Comparison of ENCODE assay signal across 8 mouse cellular contexts in the genomic region with DNA sequence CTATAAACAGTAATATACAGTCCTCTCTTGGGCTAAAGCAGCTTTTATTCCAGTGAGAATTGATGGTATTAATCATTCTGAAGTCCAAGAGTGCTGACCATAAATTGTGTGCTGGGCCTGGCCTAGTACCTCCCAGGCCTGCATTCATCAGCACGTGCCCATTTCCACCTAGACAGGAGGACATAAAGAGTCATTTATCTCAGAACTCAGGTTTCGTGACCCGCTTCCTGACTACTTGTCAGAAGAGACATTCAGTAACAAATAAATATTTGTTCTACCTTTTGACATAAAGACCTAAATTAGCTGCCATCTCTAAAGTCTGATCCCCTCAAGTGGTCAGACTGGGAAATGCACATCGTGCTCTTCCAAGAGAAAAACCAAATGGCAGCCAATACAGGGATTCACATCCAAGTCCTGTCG.
DNase-seq lines count a peak whose midpoint lies in the region; ATAC-seq and TF ChIP-seq lines count a peak whose summit lies in the region.

No protein-coding gene starts in this region.

- H3K4me1 ChIP-seq in midbrain, postnatal 0 days (ENCODE audit: insufficient read depth, low read length): no peaks in the 10 kb centered on the region
- H3K4me1 ChIP-seq in midbrain, embryonic 10.5 days: no peaks in the 10 kb centered on the region
- no peaks in the 10 kb centered on the region for H3K4me1 ChIP-seq in stomach, embryonic 15.5 days

- peak; percentile 1 to 24 for DNase-seq in adrenal gland, adult 18-20 months (ENCODE audit: low spot score in 2 of 2)
- no peak for DNase-seq in adrenal gland, postnatal 25 days
- peak; percentile 32 for DNase-seq in midbrain, postnatal 0 days (ENCODE audit: low spot score)
- no peak for DNase-seq in midbrain, embryonic 10.5 days (ENCODE audit: low spot score)
- DNase-seq in kidney, adult 9 months: peak; percentile 14
- DNase-seq in urinary bladder, postnatal 36 days (ENCODE audit: low spot score in 2 of 2): no peak
- no peak for DNase-seq in natural killer cell, adult 2 months (ENCODE audit: low spot score in 2 of 2)

- H3K27me3 ChIP-seq in midbrain, postnatal 0 days (ENCODE audit: insufficient read depth, low read length): no peaks in the 10 kb centered on the region
- peaks cover 4% of the 10 kb centered on the region; the same call in 1 of the 2 replicates for H3K27me3 ChIP-seq in midbrain, embryonic 10.5 days (ENCODE audit: low read depth, poor library complexity, severe bottlenecking)
- no peaks in the 10 kb centered on the region for H3K27me3 ChIP-seq in stomach, embryonic 15.5 days (replicated peaks)

- no peak overlapping the region for H3K27ac ChIP-seq in midbrain, postnatal 0 days (ENCODE audit: low read depth, low read length)
- H3K27ac ChIP-seq in midbrain, embryonic 10.5 days (replicated peaks): no peak overlapping the region
- no peak overlapping the region; the same call in 1 of the 2 replicates for H3K27ac ChIP-seq in stomach, embryonic 15.5 days

- ATAC-seq in midbrain, postnatal 0 days (ENCODE audit: low FRiP score): no peak
- ATAC-seq in stomach, embryonic 15.5 days (ENCODE audit: insufficient read depth, low FRiP score, low read depth): peak; percentile 27; the same call in 1 of the 2 replicates

- H3K36me3 ChIP-seq in midbrain, postnatal 0 days (ENCODE audit: insufficient read depth, low read length): no peaks in the 10 kb centered on the region
- no peaks in the 10 kb centered on the region for H3K36me3 ChIP-seq in midbrain, embryonic 10.5 days
- no peaks in the 10 kb centered on the region for H3K36me3 ChIP-seq in stomach, embryonic 15.5 days

- no peak overlapping the region for H3K4me2 ChIP-seq in midbrain, postnatal 0 days (ENCODE audit: low read depth, low read length, poor library complexity, severe bottlenecking)
- no peak overlapping the region for H3K4me2 ChIP-seq in stomach, embryonic 15.5 days

- no peak overlapping the region for H3K9ac ChIP-seq in midbrain, postnatal 0 days (replicated peaks; ENCODE audit: low read length, poor library complexity, severe bottlenecking)
- H3K9ac ChIP-seq in stomach, embryonic 15.5 days: no peak overlapping the region

- no peak overlapping the region for H3K4me3 ChIP-seq in midbrain, postnatal 0 days (ENCODE audit: low read depth, low read length)
- H3K4me3 ChIP-seq in midbrain, embryonic 10.5 days: no peak overlapping the region
- H3K4me3 ChIP-seq in stomach, embryonic 15.5 days (replicated peaks): no peak overlapping the region

- no peaks in the 10 kb centered on the region for H3K9me3 ChIP-seq in midbrain, postnatal 0 days (ENCODE audit: low read length)
- H3K9me3 ChIP-seq in midbrain, embryonic 10.5 days (replicated peaks): no peaks in the 10 kb centered on the region
- H3K9me3 ChIP-seq in stomach, embryonic 15.5 days: no peaks in the 10 kb centered on the region

- WGBS in midbrain, postnatal 0 days: 50% methylated on average over 5 of the region's 5 CpGs
- 44% methylated on average over 5 of the region's 5 CpGs for WGBS in midbrain, embryonic 10.5 days
- WGBS in stomach, embryonic 15.5 days: 15% methylated on average over 5 of the region's 5 CpGs

- peak; percentile 57 for TF ChIP-seq CTCF in midbrain, postnatal 0 days (IDR thresholded peaks at IDR 0.05)

Comparison
In these comparisons a context has a peak if more than half of its experiments do, and no peak if none do; other contexts are left out.
1. DNase-seq: peak in adrenal gland, adult 18-20 months (2 of 2), midbrain, postnatal 0 days (single experiment) and kidney, adult 9 months (single experiment); none in adrenal gland, postnatal 25 days (single experiment), midbrain, embryonic 10.5 days (single experiment), urinary bladder, postnatal 36 days (0 of 2) and natural killer cell, adult 2 months (0 of 2).